Mouse (Mus musculus) adrenal gland, postnatal 14 days (tissue): Measurements from ENCODE around the gene Tfap2a. TPM values are rescaled to one million over a fixed set of nuclear protein-coding genes. Genes with fewer than 3 reads are reported as not detected.

Experiments
- DNase-seq: peaks from one replicate; pipeline ENCODE4 v3.0.0; 2021; ENCODE audit warnings: mixed read lengths
- total RNA-seq: library from RNA; stranded (reverse); gene quantifications from 2 replicates; pipeline ENCODE4 v1.2.3, GENCODE M21; 2021

The Tfap2a gene
- total RNA-seq, 1 experiment from 2014 or later, result 0.30 TPM

DNA sequence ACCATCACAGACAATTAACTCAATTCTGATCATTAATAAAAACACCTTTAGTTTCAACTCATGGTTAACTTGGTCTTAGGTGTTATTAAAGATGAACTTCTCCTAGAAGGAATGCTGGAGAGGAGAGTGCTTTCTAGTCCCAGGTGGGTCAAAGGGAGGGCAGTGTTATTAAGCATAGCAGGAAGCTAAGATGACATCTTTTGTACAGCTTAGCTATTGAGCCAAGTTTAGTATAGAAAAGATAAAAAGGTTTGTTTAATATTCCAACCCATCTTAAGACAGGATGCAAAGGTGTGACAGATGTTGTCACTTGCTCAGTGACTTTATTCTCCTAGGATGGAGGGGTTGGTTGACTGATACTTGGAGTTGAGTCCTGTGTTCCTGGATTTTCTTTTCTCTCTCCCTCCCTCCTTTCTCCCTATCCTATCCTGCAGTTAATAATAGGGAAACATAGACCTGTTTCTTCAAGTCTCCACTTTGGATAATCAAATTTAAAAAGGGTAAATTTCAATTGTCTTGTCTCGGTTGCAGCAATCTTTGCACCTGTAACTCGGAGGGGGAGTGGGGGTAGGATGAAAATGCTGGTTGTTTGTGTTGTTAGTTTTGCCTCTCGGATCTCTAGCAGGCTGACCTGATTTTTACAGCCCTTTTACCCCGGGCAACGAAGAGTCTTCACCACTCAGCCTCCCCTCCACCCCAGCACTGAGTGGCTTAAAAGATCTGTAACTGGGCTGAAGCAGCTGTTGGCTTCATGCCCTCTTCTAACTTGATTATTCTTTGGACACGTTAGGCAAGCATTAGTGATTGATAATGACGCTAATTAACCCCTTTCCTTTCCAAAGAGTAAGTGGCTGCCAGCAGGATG, 26.3 kb downstream of the Tfap2a start:
- no peak for DNase-seq

DNA sequence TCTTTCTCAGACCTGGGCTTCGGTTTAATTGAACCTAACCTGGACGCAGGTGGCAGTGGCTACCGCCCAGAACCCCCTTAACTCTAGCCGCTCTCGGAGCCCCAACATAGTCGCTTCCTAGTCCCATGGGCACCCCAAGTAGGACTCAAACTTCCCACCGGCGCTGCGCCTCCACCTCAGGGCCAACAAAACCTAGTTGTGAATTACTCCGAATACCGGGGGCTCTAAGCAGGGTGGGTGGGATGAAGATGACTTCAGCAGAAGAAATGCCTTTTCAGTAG, 28.2 kb downstream of the Tfap2a start:
- no peak for DNase-seq

GRCm38 (mm10) chr13:40709321-40710061, 28.7 kb downstream of the Tfap2a start:
- DNase-seq, result no peak

GRCm38 (mm10) chr13:40708913-40709312, 29.3 kb downstream of the Tfap2a start:
- DNase-seq, result no peak

DNA sequence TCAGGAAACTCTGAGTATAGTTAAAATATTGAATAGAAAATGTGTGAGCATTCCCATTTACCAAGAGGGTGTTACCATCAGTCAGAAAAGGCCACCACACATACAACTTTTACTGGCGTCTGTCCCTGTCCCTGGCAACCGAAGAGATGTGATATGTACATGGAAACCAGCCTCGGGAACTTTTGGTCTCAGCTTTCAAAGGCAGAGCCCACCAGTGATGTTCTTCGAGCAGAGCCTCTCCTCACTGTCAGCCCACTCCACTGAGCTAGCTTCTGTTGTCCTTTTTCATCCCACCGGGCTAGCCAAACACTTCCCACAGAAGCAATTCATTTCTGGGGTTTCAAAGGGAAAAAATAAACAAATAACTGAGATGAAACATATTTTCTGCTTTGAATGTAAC, 29.9 kb downstream of the Tfap2a start:
- no peak for DNase-seq

DNA sequence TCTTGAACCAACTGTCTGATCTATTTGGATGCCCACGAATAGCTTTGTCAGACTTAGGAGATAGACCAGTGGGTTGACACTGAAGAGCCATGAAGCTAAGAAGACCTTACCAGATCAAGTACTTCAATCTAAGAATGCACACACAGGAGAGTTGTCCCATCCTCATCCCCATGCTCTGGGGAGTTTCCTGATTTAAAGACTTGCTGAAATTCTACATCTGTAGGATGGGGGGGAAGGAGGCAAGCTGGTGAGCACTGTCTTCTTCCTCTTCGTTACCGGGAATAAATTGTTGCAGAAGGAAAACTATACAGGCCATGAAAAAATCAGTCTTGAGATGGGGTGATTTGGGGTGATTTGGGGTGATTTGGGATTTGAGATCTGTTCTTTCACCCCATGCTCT, 30.5 kb downstream of the Tfap2a start:
- no peak for DNase-seq

DNA sequence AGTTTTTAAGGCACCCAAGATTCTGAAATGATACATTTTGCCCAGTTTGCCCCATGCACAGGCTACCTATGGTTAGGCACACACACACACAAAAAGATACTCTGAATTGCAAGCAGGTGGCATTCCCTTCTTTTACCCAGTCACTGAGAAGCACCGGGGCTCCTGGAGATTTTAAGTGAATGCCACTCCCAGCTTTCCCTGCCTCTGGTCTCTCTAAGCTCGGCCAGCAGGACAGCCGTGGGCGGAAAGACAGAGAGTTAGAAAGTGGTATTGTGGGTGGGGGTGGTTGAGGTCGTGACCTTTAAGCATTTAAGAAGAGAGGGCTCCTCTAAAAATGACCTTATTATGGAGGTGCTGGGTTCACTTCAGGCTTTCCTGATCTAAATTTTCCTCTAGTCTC, 31.6 kb downstream of the Tfap2a start:
- no peak for DNase-seq

- no peak for DNase-seq
Measured at GRCm38 (mm10) chr13:40705821-40706425, 32.3 kb downstream of the Tfap2a start.

DNA sequence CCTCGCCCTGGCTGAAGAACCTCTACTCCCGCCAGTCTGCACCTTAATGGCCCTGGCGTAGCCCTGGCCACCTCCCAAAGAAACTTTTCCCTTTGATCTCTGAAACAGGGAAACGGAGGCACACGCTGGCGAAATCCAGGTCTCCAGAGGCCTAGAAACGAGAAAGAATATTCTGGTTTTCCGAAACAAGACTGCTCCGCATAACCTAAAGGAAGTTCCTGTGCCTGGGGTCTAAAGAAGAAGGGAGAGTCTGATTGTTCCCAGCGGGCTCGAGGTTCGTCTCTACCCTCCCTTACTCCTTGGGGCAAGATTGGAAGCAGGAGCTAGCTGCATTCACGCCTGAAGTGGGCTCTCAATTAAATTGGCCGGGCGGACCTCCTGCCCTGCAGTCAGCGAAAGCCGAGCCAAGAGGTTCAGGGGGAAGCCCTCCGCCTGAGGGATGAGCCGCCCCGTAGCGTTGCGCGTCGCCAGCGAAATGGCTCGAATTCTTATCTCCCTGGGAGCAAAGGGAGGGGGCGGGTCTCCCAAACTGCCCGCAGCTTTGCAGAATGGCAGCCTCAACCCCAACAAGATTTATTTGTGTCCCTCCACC, 33.2 kb downstream of the Tfap2a start:
- DNase-seq, result no peak

GRCm38 (mm10) chr13:40703982-40704501, 34.1 kb downstream of the Tfap2a start:
- DNase-seq, result no peak

DNA sequence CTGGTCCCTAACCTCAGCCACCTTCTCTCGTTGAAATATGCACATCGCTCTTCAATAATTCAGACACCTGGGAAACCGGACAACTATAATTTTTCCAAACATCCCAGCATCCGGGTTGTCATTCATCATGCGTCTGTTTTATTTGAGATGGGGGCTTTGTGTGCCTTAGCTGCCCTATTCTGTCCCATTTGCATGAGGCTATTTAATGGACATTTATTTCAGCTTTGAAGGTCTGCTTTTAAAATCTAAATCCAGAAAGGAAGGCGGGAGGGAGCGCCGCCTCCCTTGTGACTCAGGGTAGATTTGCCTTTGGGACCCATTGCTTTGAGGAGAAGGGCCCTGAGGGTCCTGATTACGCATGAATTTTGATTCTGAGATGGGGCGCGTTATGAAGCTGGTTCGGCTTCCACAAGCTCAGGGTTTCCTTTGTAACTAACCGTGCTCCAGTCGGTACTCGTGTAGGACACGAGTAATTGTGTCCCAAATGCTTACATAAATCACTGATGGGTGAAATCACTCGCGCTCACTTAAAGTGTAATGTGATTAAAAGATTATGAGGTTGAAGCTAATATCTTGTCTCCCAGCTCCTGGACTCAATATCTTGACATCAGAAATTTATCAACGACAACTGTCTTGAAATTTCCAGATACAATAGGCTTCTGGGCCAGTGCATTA, 34.9 kb downstream of the Tfap2a start:
- no peak for DNase-seq

DNA sequence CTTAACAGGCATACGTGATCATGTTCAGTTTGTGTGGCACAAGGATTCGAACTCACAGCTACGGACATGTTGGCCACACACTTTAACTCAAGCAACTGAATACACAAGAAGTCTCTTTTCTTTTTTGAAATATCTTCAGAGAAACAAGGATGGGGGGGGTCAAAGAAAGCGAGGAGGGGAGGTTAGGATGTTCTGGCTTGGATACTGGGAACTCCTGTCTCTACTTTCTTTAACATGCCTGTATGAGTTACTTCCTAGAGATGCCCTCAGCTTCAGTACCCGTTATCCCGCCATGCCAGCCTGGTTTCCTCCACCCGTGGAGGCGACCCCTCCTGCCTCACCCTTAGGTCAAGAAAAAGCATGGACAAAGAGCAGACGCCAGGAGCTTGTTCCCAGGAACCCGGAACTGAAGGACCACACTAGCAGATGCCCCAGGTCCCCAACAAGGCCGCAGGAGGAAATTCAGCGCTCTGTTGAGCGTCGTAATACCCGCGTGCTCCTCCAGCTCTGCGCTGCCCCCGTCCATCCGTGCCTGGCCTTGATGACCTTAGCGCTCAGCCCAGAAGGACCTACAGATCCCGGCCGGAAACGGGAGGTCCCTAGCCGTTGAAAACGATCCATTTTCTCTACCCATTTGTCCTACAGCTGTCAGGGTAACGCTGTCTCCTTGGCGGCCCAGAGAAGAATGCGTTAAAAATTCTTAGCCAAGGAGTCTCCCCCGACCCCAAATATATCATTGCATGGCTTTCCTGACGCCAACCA, 35.6 kb downstream of the Tfap2a start:
- DNase-seq, result no peak

DNA sequence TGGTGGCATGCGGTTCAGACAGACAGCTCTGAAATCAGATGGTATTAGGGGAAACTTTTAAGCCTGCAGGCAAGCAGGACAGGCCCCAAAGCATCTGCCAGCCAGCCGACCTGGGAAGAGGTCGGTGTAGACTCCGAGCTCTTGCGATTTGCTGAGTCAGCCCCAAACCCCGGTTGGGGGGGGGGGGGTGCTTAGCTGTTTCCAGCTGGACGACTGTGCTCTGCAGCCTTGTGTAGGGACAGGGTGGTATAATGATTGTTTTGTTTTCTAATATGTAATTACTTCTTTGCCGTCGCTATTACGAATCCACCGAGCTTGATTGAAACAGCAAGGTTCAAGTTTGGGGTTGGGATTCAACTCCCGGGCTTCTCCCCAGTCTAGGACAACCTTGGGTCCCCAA, 36.5 kb downstream of the Tfap2a start:
- no peak for DNase-seq

- DNase-seq, result no peak
Measured at GRCm38 (mm10) chr13:40685790-40686189, 52.4 kb downstream of the Tfap2a start.

DNA sequence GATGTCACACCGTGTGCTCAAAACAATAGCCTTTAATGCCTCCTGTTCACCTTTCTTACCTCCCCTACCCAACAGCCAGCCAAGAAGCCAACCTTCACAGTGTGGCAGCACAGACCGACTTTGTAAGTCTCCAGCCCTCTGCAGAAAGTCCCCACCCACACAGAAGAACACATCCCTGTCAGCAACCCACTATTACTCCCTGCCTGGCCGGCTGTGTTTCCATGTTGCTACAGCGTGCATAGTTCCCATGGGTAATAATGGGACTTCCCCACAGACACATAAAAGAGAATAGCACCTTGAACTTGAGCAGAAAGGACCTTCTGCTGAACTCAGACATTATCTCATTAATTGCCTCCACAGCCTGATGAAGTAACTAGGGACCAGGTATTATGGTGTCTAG, 61.4 kb downstream of the Tfap2a start:
- no peak for DNase-seq

Other genes with a start within 250 kb of the Tfap2a start
- 11.3 and 13.1 TPM in 2 replicates for gene Gcnt2, start 121.4 kb upstream of the Tfap2a start, total RNA-seq